Mouse (Mus musculus) heart, postnatal 4 days (tissue): ENCODE measurements around the gene Tectb. TPM values are rescaled to one million over a fixed set of nuclear protein-coding genes. Genes with fewer than 3 reads are reported as not detected.
"Not testable (repeated sequence)": the region's sequence is repeated elsewhere in the genome, so short reads cannot be mapped to it uniquely, and the experiment has no call there.

Experiments used
- DNase-seq: peaks from one replicate; pipeline ENCODE4 v3.0.0; 2021
- total RNA-seq, 2 experiments: library from RNA; stranded (reverse); gene quantifications; 2 replicates each; pipeline ENCODE4 v1.2.3; 2021

Gene Tectb
- under 1 TPM in 1 of 2 experiments, not detected in 1; 0.19 TPM for total RNA-seq

- DNase-seq: no peak
Observed at GRCm38 (mm10) chr19:55180433-55180832, at the start of gene Tectb. Gene Tectb (plus strand): TSS chr19:55180733.

- DNase-seq: no peak
Observed at GRCm38 (mm10) chr19:55131747-55132146, 48.8 kb upstream of the Tectb start.

GRCm38 (mm10) chr19:55132476-55132875 is 48.1 kb upstream of the Tectb start:
- no peak for DNase-seq

- no peak for DNase-seq
Observed at GRCm38 (mm10) chr19:55134521-55134920, 46.0 kb upstream of the Tectb start.

- DNase-seq: no peak
Observed at GRCm38 (mm10) chr19:55135918-55136317, 44.6 kb upstream of the Tectb start.

- peak; percentile 79 for DNase-seq
Observed at GRCm38 (mm10) chr19:55136693-55137427, 43.7 kb upstream of the Tectb start.

- DNase-seq: no peak
Observed at GRCm38 (mm10) chr19:55137884-55138283, 42.6 kb upstream of the Tectb start.

- DNase-seq: no peak
Observed at GRCm38 (mm10) chr19:55138506-55138905, 42.0 kb upstream of the Tectb start.

- no peak for DNase-seq
Observed at GRCm38 (mm10) chr19:55139301-55139700, 41.2 kb upstream of the Tectb start.

- DNase-seq: no peak
Observed at GRCm38 (mm10) chr19:55143391-55144300, 36.9 kb upstream of the Tectb start.

GRCm38 (mm10) chr19:55144691-55145090 is 35.8 kb upstream of the Tectb start:
- no peak for DNase-seq

GRCm38 (mm10) chr19:55145136-55145535 is 35.4 kb upstream of the Tectb start:
- DNase-seq: no peak

GRCm38 (mm10) chr19:55147568-55147967 is 33.0 kb upstream of the Tectb start:
- DNase-seq: no peak

GRCm38 (mm10) chr19:55148109-55148508 is 32.4 kb upstream of the Tectb start:
- no peak for DNase-seq

GRCm38 (mm10) chr19:55149646-55150045 is 30.9 kb upstream of the Tectb start:
- no peak for DNase-seq

- not testable (repeated sequence) for DNase-seq
Observed at GRCm38 (mm10) chr19:55152274-55152673, 28.3 kb upstream of the Tectb start.

GRCm38 (mm10) chr19:55152983-55153382 is 27.6 kb upstream of the Tectb start:
- DNase-seq: no peak

- DNase-seq: no peak
Observed at GRCm38 (mm10) chr19:55157029-55157428, 23.5 kb upstream of the Tectb start.

- DNase-seq: no peak
Observed at GRCm38 (mm10) chr19:55158606-55159005, 21.9 kb upstream of the Tectb start.

GRCm38 (mm10) chr19:55159826-55160225 is 20.7 kb upstream of the Tectb start:
- DNase-seq: no peak

- DNase-seq: no peak
Observed at GRCm38 (mm10) chr19:55162271-55162670, 18.3 kb upstream of the Tectb start.

- DNase-seq: no peak
Observed at GRCm38 (mm10) chr19:55164162-55164561, 16.4 kb upstream of the Tectb start.

- no peak for DNase-seq
Observed at GRCm38 (mm10) chr19:55165183-55165865, 15.2 kb upstream of the Tectb start.
